Mouse (Mus musculus): ENCODE measurements around the gene Tgfa. TPM values are rescaled to one million over a fixed set of nuclear protein-coding genes. Genes with fewer than 3 reads are reported as not detected.

Gene Tgfa
- polyA plus RNA-seq, 1 experiment from 2014 or later: 19.1 TPM

GRCm38 (mm10) chr6:86275704-86276103 lies 80.7 kb downstream of the Tgfa start:
- no peak overlapping the region for H3K27ac ChIP-seq (replicated peaks)
- H3K9me3 ChIP-seq: no peaks in the 10 kb centered on the region
- no peaks in the 10 kb centered on the region for H3K27me3 ChIP-seq
- no peaks in the 10 kb centered on the region for H3K4me1 ChIP-seq (replicated peaks)
- H3K4me3 ChIP-seq: no peak overlapping the region
- WGBS: 92% methylated on average over 4 of the region's 4 CpGs
- no peaks in the 10 kb centered on the region for H3K36me3 ChIP-seq
- H3K9ac ChIP-seq: no peak overlapping the region
- no peak overlapping the region for H3K4me2 ChIP-seq
- no peak for ATAC-seq (ENCODE audit: low FRiP score, low read depth)

- Histone ChIP-seq H3K4me3 (no peak overlapping the region), H3K9me3 (no peaks in the 10 kb centered on the region), H3K4me2 (no peak overlapping the region), H3K27ac (replicated peaks) (no peak overlapping the region), H3K9ac (no peak overlapping the region), H3K36me3 (no peaks in the 10 kb centered on the region), H3K4me1 (replicated peaks) (no peaks in the 10 kb centered on the region), H3K27me3 (no peaks in the 10 kb centered on the region)
- WGBS: 94% methylated on average over 2 of the region's 2 CpGs
- ATAC-seq (ENCODE audit: low FRiP score, low read depth): no peak
Observed at GRCm38 (mm10) chr6:86276816-86277215, 81.8 kb downstream of the Tgfa start.

GRCm38 (mm10) chr6:86277620-86278019 lies 82.6 kb downstream of the Tgfa start:
- Histone ChIP-seq H3K4me3 (no peak overlapping the region), H3K27ac (replicated peaks) (no peak overlapping the region), H3K4me1 (replicated peaks) (no peaks in the 10 kb centered on the region), H3K4me2 (no peak overlapping the region), H3K27me3 (no peaks in the 10 kb centered on the region), H3K9me3 (no peaks in the 10 kb centered on the region), H3K9ac (no peak overlapping the region), H3K36me3 (no peaks in the 10 kb centered on the region)
- 73% methylated on average over 7 of the region's 7 CpGs for WGBS
- ATAC-seq (ENCODE audit: low FRiP score, low read depth): no peak

- no peak overlapping the region for H3K9ac ChIP-seq
- no peak overlapping the region for H3K4me2 ChIP-seq
- H3K27me3 ChIP-seq: no peaks in the 10 kb centered on the region
- no peak overlapping the region for H3K27ac ChIP-seq (replicated peaks)
- no peaks in the 10 kb centered on the region for H3K36me3 ChIP-seq
- no peak for ATAC-seq (ENCODE audit: low FRiP score, low read depth)
- no peak overlapping the region for H3K4me3 ChIP-seq
- no peaks in the 10 kb centered on the region for H3K4me1 ChIP-seq (replicated peaks)
- no peaks in the 10 kb centered on the region for H3K9me3 ChIP-seq
- WGBS: 87% methylated on average over 11 of the region's 11 CpGs
Observed at GRCm38 (mm10) chr6:86281573-86282210, 86.7 kb downstream of the Tgfa start.

- H3K27me3 ChIP-seq: no peaks in the 10 kb centered on the region
- H3K4me2 ChIP-seq: no peak overlapping the region
- no peaks in the 10 kb centered on the region for H3K36me3 ChIP-seq
- H3K4me1 ChIP-seq (replicated peaks): no peaks in the 10 kb centered on the region; the same call in 1 of the 2 replicates
- 58% methylated on average over 8 of the region's 8 CpGs for WGBS
- no peak overlapping the region for H3K27ac ChIP-seq (replicated peaks)
- H3K9me3 ChIP-seq: no peaks in the 10 kb centered on the region
- no peak overlapping the region for H3K9ac ChIP-seq
- ATAC-seq (ENCODE audit: low FRiP score, low read depth): no peak
- H3K4me3 ChIP-seq: no peak overlapping the region
Observed at GRCm38 (mm10) chr6:86293301-86293700, 98.3 kb downstream of the Tgfa start.

GRCm38 (mm10) chr6:86295451-86295850 lies 100.4 kb downstream of the Tgfa start:
- no peaks in the 10 kb centered on the region for H3K36me3 ChIP-seq
- WGBS: 90% methylated on average over 8 of the region's 8 CpGs
- H3K4me1 ChIP-seq (replicated peaks): no peaks in the 10 kb centered on the region; the same call in 1 of the 2 replicates
- H3K9me3 ChIP-seq: no peaks in the 10 kb centered on the region
- no peaks in the 10 kb centered on the region for H3K27me3 ChIP-seq
- H3K9ac ChIP-seq: no peak overlapping the region
- no peak for ATAC-seq (ENCODE audit: low FRiP score, low read depth)
- no peak overlapping the region for H3K4me2 ChIP-seq
- H3K4me3 ChIP-seq: no peak overlapping the region
- no peak overlapping the region for H3K27ac ChIP-seq (replicated peaks)

GRCm38 (mm10) chr6:86296126-86296525 lies 101.1 kb downstream of the Tgfa start:
- Histone ChIP-seq H3K4me3 (no peak overlapping the region), H3K4me1 (replicated peaks) (no peaks in the 10 kb centered on the region; the same call in 1 of the 2 replicates), H3K9ac (no peak overlapping the region), H3K36me3 (no peaks in the 10 kb centered on the region), H3K4me2 (no peak overlapping the region), H3K9me3 (no peaks in the 10 kb centered on the region), H3K27me3 (no peaks in the 10 kb centered on the region), H3K27ac (replicated peaks) (no peak overlapping the region)
- WGBS: 97% methylated on average over 3 of the region's 3 CpGs
- ATAC-seq (ENCODE audit: low FRiP score, low read depth): no peak

GRCm38 (mm10) chr6:86296938-86297337 lies 101.9 kb downstream of the Tgfa start:
- Histone ChIP-seq H3K36me3 (no peaks in the 10 kb centered on the region), H3K4me2 (no peak overlapping the region), H3K4me1 (replicated peaks) (no peaks in the 10 kb centered on the region; the same call in 1 of the 2 replicates), H3K27me3 (no peaks in the 10 kb centered on the region), H3K27ac (replicated peaks) (no peak overlapping the region), H3K9me3 (no peaks in the 10 kb centered on the region), H3K9ac (no peak overlapping the region), H3K4me3 (no peak overlapping the region)
- no peak for ATAC-seq (ENCODE audit: low FRiP score, low read depth)
- WGBS: 95% methylated on average over 2 of the region's 2 CpGs

- Histone ChIP-seq H3K27me3 (no peaks in the 10 kb centered on the region), H3K4me1 (replicated peaks) (no peaks in the 10 kb centered on the region), H3K9ac (no peak overlapping the region), H3K36me3 (no peaks in the 10 kb centered on the region), H3K9me3 (no peaks in the 10 kb centered on the region), H3K4me2 (no peak overlapping the region), H3K27ac (replicated peaks) (no peak overlapping the region), H3K4me3 (no peak overlapping the region)
- ATAC-seq (ENCODE audit: low FRiP score, low read depth): no peak
- 92% methylated on average over 3 of the region's 3 CpGs for WGBS
Observed at GRCm38 (mm10) chr6:86298961-86299360, 103.9 kb downstream of the Tgfa start.

GRCm38 (mm10) chr6:86299381-86299780 lies 104.4 kb downstream of the Tgfa start:
- Histone ChIP-seq H3K9ac (no peak overlapping the region), H3K36me3 (no peaks in the 10 kb centered on the region), H3K9me3 (no peaks in the 10 kb centered on the region), H3K27ac (replicated peaks) (no peak overlapping the region), H3K4me2 (no peak overlapping the region), H3K4me3 (no peak overlapping the region), H3K27me3 (no peaks in the 10 kb centered on the region), H3K4me1 (replicated peaks) (no peaks in the 10 kb centered on the region)
- WGBS: 87% methylated on average over 2 of the region's 2 CpGs
- no peak for ATAC-seq (ENCODE audit: low FRiP score, low read depth)

GRCm38 (mm10) chr6:86305680-86306079 lies 110.7 kb downstream of the Tgfa start:
- H3K4me1 ChIP-seq (replicated peaks): no peaks in the 10 kb centered on the region
- H3K4me2 ChIP-seq: no peak overlapping the region
- ATAC-seq (ENCODE audit: low FRiP score, low read depth): no peak
- H3K27me3 ChIP-seq: no peaks in the 10 kb centered on the region
- H3K9ac ChIP-seq: no peak overlapping the region
- WGBS: 89% methylated on average over 4 of the region's 4 CpGs
- no peaks in the 10 kb centered on the region for H3K9me3 ChIP-seq
- no peaks in the 10 kb centered on the region for H3K36me3 ChIP-seq
- no peak overlapping the region for H3K4me3 ChIP-seq
- H3K27ac ChIP-seq (replicated peaks): no peak overlapping the region

GRCm38 (mm10) chr6:86314011-86314410 lies 119.0 kb downstream of the Tgfa start:
- no peak for ATAC-seq (ENCODE audit: low FRiP score, low read depth)
- no peaks in the 10 kb centered on the region for H3K4me1 ChIP-seq (replicated peaks)
- WGBS: 93% methylated on average over 1 of the region's 1 CpGs

GRCm38 (mm10) chr6:86317066-86317465 lies 122.0 kb downstream of the Tgfa start:
- Histone ChIP-seq H3K4me2 (no peak overlapping the region), H3K9ac (no peak overlapping the region), H3K27ac (replicated peaks) (no peak overlapping the region), H3K4me1 (replicated peaks) (no peaks in the 10 kb centered on the region), H3K36me3 (no peaks in the 10 kb centered on the region), H3K9me3 (no peaks in the 10 kb centered on the region), H3K27me3 (no peaks in the 10 kb centered on the region), H3K4me3 (no peak overlapping the region)
- no peak for ATAC-seq (ENCODE audit: low FRiP score, low read depth)
- 42% methylated on average over 1 of the region's 1 CpGs for WGBS

More at GRCm38 (mm10) chr6:86314011-86314410, 119.0 kb downstream of the Tgfa start:
- H3K9me3 ChIP-seq: no peaks in the 10 kb centered on the region
- H3K27ac ChIP-seq (replicated peaks): no peak overlapping the region
- no peak overlapping the region for H3K9ac ChIP-seq
- H3K27me3 ChIP-seq: no peaks in the 10 kb centered on the region
- H3K4me2 ChIP-seq: no peak overlapping the region
- no peaks in the 10 kb centered on the region for H3K36me3 ChIP-seq
- H3K4me3 ChIP-seq: no peak overlapping the region
